Mouse (Mus musculus) embryonic facial prominence, embryonic 13.5 days (tissue): ENCODE data around the gene Fadd. TPM values are rescaled to one million over a fixed set of nuclear protein-coding genes. Genes with fewer than 3 reads are reported as not detected.
A peak's percentile ranks its signal among the peaks of the same experiment; 100 is the strongest.

ENCODE experiments used
- ATAC-seq: fragments of 200-750 bp; cut with Nextera tagmentation; 2 replicates; pipeline ENCODE4 v1.8.0; 2017; ENCODE audit warnings: low read depth; ENCODE audit not compliant: insufficient number of reproducible peaks, insufficient read depth, low FRiP score, low TSS enrichment
- H3K27ac ChIP-seq: fragments of 300-500 bp; sonication (generic); 2 replicates; pipeline ENCODE4 v1.5.1; 2015; ENCODE audit warnings: moderate library complexity, mild to moderate bottlenecking, inconsistent platforms
- H3K27me3 ChIP-seq: fragments of 300-500 bp; sonication (generic); 2 replicates; pipeline ENCODE4 v1.6.1; 2015; ENCODE audit warnings: mild to moderate bottlenecking, inconsistent platforms
- H3K36me3 ChIP-seq: fragments of 300-500 bp; sonication (generic); 2 replicates; pipeline ENCODE4 v1.6.1; 2015; ENCODE audit warnings: mild to moderate bottlenecking, inconsistent platforms
- H3K4me1 ChIP-seq: fragments of 300-500 bp; sonication (generic); 2 replicates; pipeline ENCODE4 v1.6.1; 2015; ENCODE audit warnings: inconsistent platforms
- H3K4me2 ChIP-seq: fragments of 300-500 bp; sonication (generic); 2 replicates; pipeline ENCODE4 v1.6.1; 2015; ENCODE audit warnings: moderate library complexity, mild to moderate bottlenecking, inconsistent platforms
- H3K4me3 ChIP-seq: fragments of 300-500 bp; sonication (generic); 2 replicates; pipeline ENCODE4 v1.5.1; 2015; ENCODE audit warnings: mild to moderate bottlenecking, inconsistent platforms
- H3K9ac ChIP-seq: fragments of 300-500 bp; sonication (generic); 2 replicates; pipeline ENCODE4 v1.6.1; 2015; ENCODE audit warnings: mild to moderate bottlenecking, inconsistent platforms
- H3K9me3 ChIP-seq: fragments of 300-500 bp; sonication (generic); 2 replicates; pipeline ENCODE4 v1.6.1; 2016; ENCODE audit warnings: inconsistent platforms
- WGBS: fragments of 180-500 bp; shearing (Covaris S2); methylation state at CpG from one replicate; pipeline ENCODE4 v1.1.7; 2015; ENCODE audit warnings: mixed read lengths; 5-methylcytosine and 5-hydroxymethylcytosine counted together
- polyA plus RNA-seq: library from polyadenylated mRNA; unstranded; fragments of >200 nt; fragmentation: Nextera tagmentation; extraction: Ambion mirVana; gene quantifications from 2 replicates; pipeline ENCODE4 v1.2.1, GENCODE M21; 2015

Fadd gene
- polyA plus RNA-seq, 1 experiment from 2014 or later, result 9.6 TPM

GRCm38 (mm10) chr7:144609568-144609967 is 27.3 kb upstream of the Fadd start:
- no peak overlapping the region for H3K4me2 ChIP-seq
- H3K9ac ChIP-seq, result no peak overlapping the region
- no peaks in the 10 kb centered on the region for H3K27me3 ChIP-seq
- H3K27ac ChIP-seq, result no peak overlapping the region
- H3K4me1 ChIP-seq, result peaks cover 11% of the 10 kb centered on the region
- no peaks in the 10 kb centered on the region for H3K36me3 ChIP-seq
- 82% methylated on average over 7 of the region's 7 CpGs for WGBS
- no peaks in the 10 kb centered on the region for H3K9me3 ChIP-seq
- H3K4me3 ChIP-seq, result no peak overlapping the region
- no peak for ATAC-seq

DNA sequence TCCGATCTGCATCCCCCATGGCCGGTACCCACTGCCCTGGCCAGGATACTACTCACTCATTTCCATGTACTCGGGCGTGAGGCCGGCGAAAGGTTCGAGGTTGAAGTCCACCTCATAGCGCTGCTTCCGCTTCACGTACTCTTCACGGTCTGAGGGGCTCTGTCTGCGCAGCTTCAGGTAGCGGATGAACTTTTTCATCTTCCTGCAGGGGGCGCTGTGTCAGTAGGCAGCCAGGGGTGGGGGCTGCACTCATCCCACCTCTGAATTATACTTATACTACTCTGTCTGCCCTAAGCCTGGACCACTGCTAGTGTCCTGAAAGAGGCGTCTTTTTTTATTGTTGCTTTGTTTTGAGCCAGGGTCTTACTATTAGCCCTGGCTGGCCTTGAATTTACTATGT is 25.6 kb upstream of the Fadd start:
- no peak overlapping the region for H3K27ac ChIP-seq
- H3K4me1 ChIP-seq, result peaks cover 10% of the 10 kb centered on the region
- no peak for ATAC-seq
- H3K4me2 ChIP-seq, result no peak overlapping the region
- no peak overlapping the region for H3K9ac ChIP-seq
- no peaks in the 10 kb centered on the region for H3K9me3 ChIP-seq
- no peaks in the 10 kb centered on the region for H3K27me3 ChIP-seq
- 94% methylated on average over 15 of the region's 15 CpGs for WGBS
- H3K4me3 ChIP-seq, result no peak overlapping the region
- H3K36me3 ChIP-seq, result no peaks in the 10 kb centered on the region

DNA sequence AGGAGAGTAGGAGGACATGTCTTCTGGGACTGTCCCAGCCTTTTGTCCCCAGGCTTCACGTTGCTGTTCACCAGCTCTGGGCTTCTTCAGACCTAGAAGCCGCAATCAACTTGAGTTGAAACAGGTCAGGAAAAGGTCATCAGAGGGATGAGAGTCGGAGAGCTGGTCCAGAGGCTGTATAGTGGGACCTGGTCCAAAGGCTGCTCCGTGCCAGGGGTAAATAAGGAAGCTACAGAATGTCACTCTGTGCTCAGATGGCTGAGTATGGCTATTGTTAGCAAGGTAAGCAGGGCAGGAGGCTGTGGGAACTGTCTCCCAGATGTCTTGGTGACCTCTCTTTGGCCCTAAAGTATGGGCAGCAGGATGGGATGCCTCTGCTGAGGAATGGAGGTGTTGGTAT is 22.5 kb upstream of the Fadd start:
- Histone ChIP-seq H3K9ac (no peak overlapping the region), H3K27ac (no peak overlapping the region), H3K36me3 (no peaks in the 10 kb centered on the region), H3K4me2 (no peak overlapping the region), H3K9me3 (no peaks in the 10 kb centered on the region), H3K27me3 (no peaks in the 10 kb centered on the region), H3K4me3 (no peak overlapping the region), H3K4me1 (no peaks in the 10 kb centered on the region)
- 65% methylated on average over 4 of the region's 4 CpGs for WGBS
- ATAC-seq, result no peak

- Histone ChIP-seq H3K36me3 (no peaks in the 10 kb centered on the region), H3K27ac (no peak overlapping the region), H3K4me2 (no peak overlapping the region), H3K27me3 (no peaks in the 10 kb centered on the region), H3K4me3 (no peak overlapping the region), H3K4me1 (no peaks in the 10 kb centered on the region), H3K9ac (no peak overlapping the region), H3K9me3 (no peaks in the 10 kb centered on the region)
- no peak for ATAC-seq
- 95% methylated on average over 2 of the region's 2 CpGs for WGBS
Observed at GRCm38 (mm10) chr7:144604291-144604690, 22.0 kb upstream of the Fadd start.

DNA sequence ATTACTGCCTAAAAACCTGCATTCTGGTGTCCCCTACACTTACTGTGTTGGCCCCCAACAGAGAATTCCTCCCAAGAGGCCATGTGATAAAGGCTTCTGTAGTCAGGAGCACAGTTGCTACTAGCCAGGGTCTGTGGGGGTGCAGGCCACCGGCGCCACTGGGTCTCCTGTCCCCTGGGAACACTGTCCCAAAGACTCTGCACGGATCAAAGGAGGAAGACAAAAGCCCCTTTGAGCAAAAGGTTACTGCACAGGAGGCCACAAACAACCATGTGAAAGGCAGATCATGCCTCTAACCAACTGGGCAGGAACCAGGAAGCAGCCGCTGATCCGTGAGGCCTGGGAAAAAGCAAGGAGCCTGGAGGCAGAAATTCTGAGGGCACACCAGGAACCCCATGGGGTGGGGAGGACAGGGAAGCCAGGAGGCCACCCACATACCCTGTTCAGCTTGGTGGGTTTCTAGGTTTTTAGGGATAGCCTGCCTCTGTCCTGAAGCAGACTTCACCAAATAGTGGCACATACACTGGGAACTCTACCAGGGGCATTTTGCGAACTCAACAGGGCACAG is 18.2 kb upstream of the Fadd start:
- 24% methylated on average over 6 of the region's 6 CpGs for WGBS
- ATAC-seq, result no peak

DNA sequence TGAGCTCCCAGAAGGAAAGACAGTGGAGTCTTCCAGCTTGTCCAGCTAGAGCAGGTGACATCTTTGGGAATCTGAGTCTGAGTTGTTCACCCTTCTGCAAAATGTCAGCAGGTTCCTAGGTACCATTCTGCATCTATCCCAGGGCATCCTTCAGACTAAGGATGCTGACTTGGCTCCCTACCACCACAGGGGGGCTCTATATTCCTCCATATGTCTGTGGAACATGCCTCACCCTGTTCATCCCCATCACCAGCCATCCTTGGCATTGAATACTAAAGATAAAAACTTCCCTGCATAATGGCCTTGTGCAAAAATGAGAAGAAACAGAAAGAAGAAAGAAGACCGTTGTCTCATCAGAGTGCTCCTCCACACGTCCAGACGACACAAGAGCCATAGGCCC is 7.2 kb upstream of the Fadd start:
- Histone ChIP-seq H3K9me3 (no peaks in the 10 kb centered on the region), H3K27ac (no peak overlapping the region), H3K4me3 (no peak overlapping the region), H3K27me3 (peaks cover 4% of the 10 kb centered on the region), H3K36me3 (no peaks in the 10 kb centered on the region), H3K4me2 (no peak overlapping the region), H3K9ac (no peak overlapping the region), H3K4me1 (no peaks in the 10 kb centered on the region)
- WGBS, result 81% methylated on average over 3 of the region's 3 CpGs
- no peak for ATAC-seq

More for the DNA sequence above, 18.2 kb upstream of the Fadd start:
- H3K36me3 ChIP-seq, result no peaks in the 10 kb centered on the region
- H3K27me3 ChIP-seq, result no peaks in the 10 kb centered on the region
- H3K4me1 ChIP-seq, result no peaks in the 10 kb centered on the region
- no peaks in the 10 kb centered on the region for H3K9me3 ChIP-seq
- H3K27ac ChIP-seq, result no peak overlapping the region
- no peak overlapping the region for H3K9ac ChIP-seq
- H3K4me3 ChIP-seq, result no peak overlapping the region
- no peak overlapping the region for H3K4me2 ChIP-seq

DNA sequence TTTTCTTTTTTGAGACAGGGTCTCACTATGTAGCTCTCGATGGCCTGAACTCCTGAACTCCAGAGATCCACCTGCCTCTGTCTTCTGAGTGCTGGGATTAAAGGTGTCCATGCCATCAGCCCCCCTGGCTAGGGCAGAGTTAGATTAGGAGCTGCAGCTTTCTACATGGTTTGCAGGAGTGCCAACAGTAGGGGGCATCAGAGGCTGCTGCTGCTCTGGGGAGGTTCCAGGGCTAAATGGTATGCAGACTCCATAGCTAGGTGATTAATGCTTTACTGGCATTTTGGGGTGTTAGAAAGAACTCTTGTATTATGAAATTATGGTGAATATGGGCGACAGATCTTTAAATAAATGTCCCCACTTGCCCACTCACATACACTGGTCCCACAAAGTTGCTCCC is 5.0 kb upstream of the Fadd start:
- Histone ChIP-seq H3K27me3 (peaks cover 4% of the 10 kb centered on the region), H3K4me2 (no peak overlapping the region), H3K9me3 (no peaks in the 10 kb centered on the region), H3K4me1 (peaks cover 11% of the 10 kb centered on the region), H3K4me3 (no peak overlapping the region), H3K9ac (no peak overlapping the region), H3K27ac (no peak overlapping the region), H3K36me3 (no peaks in the 10 kb centered on the region)
- no peak for ATAC-seq
- 32% methylated on average over 2 of the region's 2 CpGs for WGBS

GRCm38 (mm10) chr7:144585648-144586047 is 3.4 kb upstream of the Fadd start:
- Histone ChIP-seq H3K4me1 (peaks cover 20% of the 10 kb centered on the region), H3K4me2 (no peak overlapping the region), H3K9ac (no peak overlapping the region), H3K27ac (no peak overlapping the region), H3K27me3 (peaks cover 4% of the 10 kb centered on the region), H3K36me3 (no peaks in the 10 kb centered on the region), H3K4me3 (no peak overlapping the region), H3K9me3 (no peaks in the 10 kb centered on the region)
- no peak for ATAC-seq
- WGBS, result 15% methylated on average over 6 of the region's 6 CpGs

- Histone ChIP-seq H3K4me2 (no peak overlapping the region), H3K27ac (no peak overlapping the region), H3K4me1 (peaks cover 20% of the 10 kb centered on the region), H3K27me3 (peaks cover 4% of the 10 kb centered on the region), H3K36me3 (peaks cover 18% of the 10 kb centered on the region), H3K4me3 (no peak overlapping the region), H3K9ac (no peak overlapping the region), H3K9me3 (no peaks in the 10 kb centered on the region)
- 7% methylated on average over 4 of the region's 4 CpGs for WGBS
- no peak for ATAC-seq
Observed at GRCm38 (mm10) chr7:144583619-144584018, 1.4 kb upstream of the Fadd start.

- WGBS, result under 1% methylated on average over 38 of the region's 43 CpGs
- peak overlapping the region; percentile 91 for H3K4me2 ChIP-seq
- peak overlapping the region; percentile 85 for H3K9ac ChIP-seq
- H3K27ac ChIP-seq, result peak overlapping the region; percentile 94
- peaks cover 20% of the 10 kb centered on the region for H3K4me1 ChIP-seq
- H3K9me3 ChIP-seq, result no peaks in the 10 kb centered on the region
- peak; percentile 83 for ATAC-seq
- H3K36me3 ChIP-seq, result peaks cover 18% of the 10 kb centered on the region
- H3K4me3 ChIP-seq, result peak overlapping the region; percentile 82
- peaks cover 2% of the 10 kb centered on the region; the same call in 1 of the 2 replicates for H3K27me3 ChIP-seq
Observed at GRCm38 (mm10) chr7:144581559-144582283, 542 bp downstream of the Fadd start.

- no peak overlapping the region for H3K4me3 ChIP-seq
- ATAC-seq, result no peak
- 82% methylated on average over 5 of the region's 5 CpGs for WGBS
- H3K9ac ChIP-seq, result no peak overlapping the region
- no peaks in the 10 kb centered on the region for H3K27me3 ChIP-seq
- no peak overlapping the region for H3K27ac ChIP-seq
- no peak overlapping the region for H3K4me2 ChIP-seq
- H3K9me3 ChIP-seq, result no peaks in the 10 kb centered on the region
- peaks cover 18% of the 10 kb centered on the region for H3K36me3 ChIP-seq
- H3K4me1 ChIP-seq, result peaks cover 13% of the 10 kb centered on the region
Observed at GRCm38 (mm10) chr7:144577876-144578275, 4.4 kb downstream of the Fadd start.

GRCm38 (mm10) chr7:144572234-144572633 is 10.0 kb downstream of the Fadd start:
- H3K9ac ChIP-seq, result no peak overlapping the region
- H3K9me3 ChIP-seq, result no peaks in the 10 kb centered on the region
- no peaks in the 10 kb centered on the region for H3K27me3 ChIP-seq
- no peak overlapping the region for H3K27ac ChIP-seq
- ATAC-seq, result no peak
- no peak overlapping the region for H3K4me3 ChIP-seq
- H3K36me3 ChIP-seq, result no peaks in the 10 kb centered on the region
- no peak overlapping the region for H3K4me2 ChIP-seq
- no peaks in the 10 kb centered on the region for H3K4me1 ChIP-seq
- WGBS, result 80% methylated on average over 5 of the region's 5 CpGs
